Mouse (Mus musculus) kidney, adult 2 months (tissue): ENCODE measurements at regions not wholly inside any gene's neighbourhood (a gene's known extent, or its start where the extent isn't known, plus 50 kb on each side); places are given as distances from the start of the nearest gene placed in this dataset.

Experiments used
- CTCF ChIP-seq: fragments of 200-500 bp; conservative IDR thresholded peaks from 2 replicates; pipeline ENCODE4 v1.5.1; 2011; ENCODE audit warnings: low read depth, mild to moderate bottlenecking, control low read depth, low read length, moderate library complexity, mixed read lengths; ENCODE audit not compliant: insufficient read depth, insufficient read length
- POLR2A ChIP-seq: fragments of 200-500 bp; IDR thresholded peaks from one replicate; pipeline ENCODE4 v1.6.1; 2011; ENCODE audit warnings: low read depth, low read length, control low read depth

DNA sequence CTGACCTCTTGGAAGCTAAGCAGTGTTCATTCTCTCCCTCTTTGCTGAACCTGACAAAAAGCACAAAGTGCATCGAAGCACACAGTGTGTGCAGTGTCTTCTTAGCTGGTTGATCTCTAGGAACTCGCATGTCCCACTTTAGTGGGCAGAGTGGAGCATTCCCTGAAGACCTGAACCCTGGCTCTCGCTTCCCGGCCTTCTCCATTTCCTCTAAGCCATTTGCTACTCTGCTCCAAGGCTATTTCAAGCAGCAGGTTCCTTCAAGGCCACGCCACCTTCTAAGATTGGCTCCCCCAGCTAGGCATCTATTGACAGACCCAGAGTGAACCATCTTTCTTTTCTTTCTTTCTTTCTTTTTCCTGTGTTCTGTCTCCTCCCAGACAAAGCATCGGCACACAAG is 71.8 kb downstream of the Zfp36l1 start:
- TF ChIP-seq CTCF (no peak), POLR2A (no peak)
